Mouse (Mus musculus) liver, embryonic 12.5 days (tissue): ENCODE results near the gene Eva1b. TPM values are rescaled to one million over a fixed set of nuclear protein-coding genes. Genes with fewer than 3 reads are reported as not detected.

Source experiments
- ATAC-seq: fragments of 200-750 bp; cut with Nextera tagmentation; 2 replicates; pipeline ENCODE4 v1.8.0; 2017; ENCODE audit warnings: moderate number of reproducible peaks, mild to moderate bottlenecking, moderate library complexity
- H3K27ac ChIP-seq: fragments of 300-500 bp; sonication (generic); 2 replicates; pipeline ENCODE4 v1.5.1; 2016; ENCODE audit warnings: mild to moderate bottlenecking
- H3K27me3 ChIP-seq: fragments of 300-500 bp; sonication (generic); replicated peaks from 2 replicates; pipeline ENCODE4 v1.6.1; 2016; ENCODE audit warnings: mild to moderate bottlenecking, moderate library complexity
- H3K36me3 ChIP-seq: fragments of 300-500 bp; sonication (generic); 2 replicates; pipeline ENCODE4 v1.6.1; 2016; ENCODE audit warnings: mild to moderate bottlenecking, moderate library complexity
- H3K4me1 ChIP-seq: fragments of 300-500 bp; sonication (generic); 2 replicates; pipeline ENCODE4 v1.6.1; 2016
- H3K4me2 ChIP-seq: fragments of 300-500 bp; sonication (generic); 2 replicates; pipeline ENCODE4 v1.6.1; 2016; ENCODE audit warnings: mild to moderate bottlenecking, moderate library complexity
- H3K4me3 ChIP-seq: fragments of 300-500 bp; sonication (generic); 2 replicates; pipeline ENCODE4 v1.5.1; 2016; ENCODE audit warnings: mild to moderate bottlenecking, moderate library complexity
- H3K9ac ChIP-seq: fragments of 300-500 bp; sonication (generic); 2 replicates; pipeline ENCODE4 v1.6.1; 2016; ENCODE audit warnings: mild to moderate bottlenecking, moderate library complexity
- H3K9me3 ChIP-seq: fragments of 300-500 bp; sonication (generic); replicated peaks from 2 replicates; pipeline ENCODE4 v1.6.1; 2016; ENCODE audit warnings: mild to moderate bottlenecking, moderate library complexity
- WGBS: fragments of 180-500 bp; shearing (Covaris S2); methylation state at CpG from one replicate; pipeline ENCODE4 v1.1.7; 2016; ENCODE audit not compliant: insufficient replicate concordance; 5-methylcytosine and 5-hydroxymethylcytosine counted together
- polyA plus RNA-seq: library from polyadenylated mRNA; unstranded; fragments of >200 nt; fragmentation: Nextera tagmentation; extraction: Ambion mirVana; gene quantifications from 2 replicates; pipeline ENCODE4 v1.2.1, GENCODE M21; 2016

Eva1b gene
- polyA plus RNA-seq, 1 experiment from 2014 or later, result 19.3 TPM

GRCm38 (mm10) chr4:126149798-126150197 lies 2.3 kb downstream of the Eva1b start:
- peak; percentile 1; the same call in 1 of the 2 replicates for ATAC-seq
- Histone ChIP-seq H3K27me3 (peaks cover 69% of the 10 kb centered on the region), H3K4me3 (peak overlapping the region; percentile 59; the same call in 1 of the 2 replicates), H3K9ac (no peak overlapping the region), H3K4me1 (peaks cover 48% of the 10 kb centered on the region), H3K36me3 (no peaks in the 10 kb centered on the region; the same call in 1 of the 2 replicates), H3K4me2 (peak overlapping the region; percentile 70), H3K9me3 (no peaks in the 10 kb centered on the region), H3K27ac (peak overlapping the region; percentile 3; the same call in 1 of the 2 replicates)
- WGBS, result 67% methylated on average over 10 of the region's 10 CpGs

- 31% methylated on average over 16 of the region's 16 CpGs for WGBS
- Histone ChIP-seq H3K4me1 (peaks cover 51% of the 10 kb centered on the region), H3K9ac (no peak overlapping the region), H3K4me3 (no peak overlapping the region), H3K27ac (peak overlapping the region; percentile 41; the same call in 1 of the 2 replicates), H3K27me3 (peaks cover 69% of the 10 kb centered on the region), H3K4me2 (peak overlapping the region; percentile 70; the same call in 1 of the 2 replicates), H3K9me3 (no peaks in the 10 kb centered on the region), H3K36me3 (no peaks in the 10 kb centered on the region; the same call in 1 of the 2 replicates)
- peak; percentile 31 for ATAC-seq
These were observed 2.9 kb downstream of the Eva1b start for GRCm38 (mm10) chr4:126150297-126150948.

GRCm38 (mm10) chr4:126150949-126151320 lies 3.4 kb downstream of the Eva1b start:
- Histone ChIP-seq H3K9me3 (no peaks in the 10 kb centered on the region), H3K9ac (no peak overlapping the region), H3K27me3 (peaks cover 64% of the 10 kb centered on the region), H3K36me3 (no peaks in the 10 kb centered on the region; the same call in 1 of the 2 replicates), H3K4me1 (peaks cover 53% of the 10 kb centered on the region), H3K4me3 (no peak overlapping the region), H3K4me2 (0 out of 2 replicates have a peak overlapping the region, but pooled peaks have one; percentile 17), H3K27ac (peak overlapping the region; percentile 41; the same call in 1 of the 2 replicates)
- no peak for ATAC-seq
- 71% methylated on average over 6 of the region's 6 CpGs for WGBS

GRCm38 (mm10) chr4:126151701-126152440 lies 4.3 kb downstream of the Eva1b start:
- peaks cover 59% of the 10 kb centered on the region for H3K4me1 ChIP-seq
- 70% methylated on average over 16 of the region's 16 CpGs for WGBS

GRCm38 (mm10) chr4:126152864-126153263 lies 5.3 kb downstream of the Eva1b start:
- peaks cover 46% of the 10 kb centered on the region for H3K27me3 ChIP-seq
- WGBS, result 29% methylated on average over 14 of the region's 14 CpGs
- H3K4me1 ChIP-seq, result peaks cover 58% of the 10 kb centered on the region
- no peaks in the 10 kb centered on the region for H3K9me3 ChIP-seq
- H3K4me2 ChIP-seq, result no peak overlapping the region
- H3K27ac ChIP-seq, result no peak overlapping the region
- no peak for ATAC-seq
- H3K36me3 ChIP-seq, result peaks cover 5% of the 10 kb centered on the region; the same call in 1 of the 2 replicates
- H3K9ac ChIP-seq, result no peak overlapping the region
- H3K4me3 ChIP-seq, result no peak overlapping the region

More at GRCm38 (mm10) chr4:126151701-126152440, 4.3 kb downstream of the Eva1b start:
- Histone ChIP-seq H3K27ac (no peak overlapping the region), H3K4me3 (no peak overlapping the region), H3K4me2 (no peak overlapping the region), H3K27me3 (peaks cover 56% of the 10 kb centered on the region), H3K36me3 (peaks cover 5% of the 10 kb centered on the region; the same call in 1 of the 2 replicates), H3K9ac (no peak overlapping the region), H3K9me3 (no peaks in the 10 kb centered on the region)
- ATAC-seq, result no peak

GRCm38 (mm10) chr4:126155183-126155582 lies 7.6 kb downstream of the Eva1b start:
- Histone ChIP-seq H3K4me1 (peaks cover 35% of the 10 kb centered on the region), H3K9me3 (no peaks in the 10 kb centered on the region), H3K9ac (no peak overlapping the region; the same call in 1 of the 2 replicates), H3K36me3 (peaks cover 5% of the 10 kb centered on the region; the same call in 1 of the 2 replicates), H3K4me2 (no peak overlapping the region), H3K27ac (peak overlapping the region; percentile 71), H3K4me3 (no peak overlapping the region), H3K27me3 (peaks cover 23% of the 10 kb centered on the region)
- ATAC-seq, result no peak
- 20% methylated on average over 4 of the region's 4 CpGs for WGBS

- no peaks in the 10 kb centered on the region for H3K9me3 ChIP-seq
- H3K4me1 ChIP-seq, result peaks cover 28% of the 10 kb centered on the region
- peak; percentile 58 for ATAC-seq
- peak overlapping the region; percentile 71 for H3K27ac ChIP-seq
- 69% methylated on average over 2 of the region's 2 CpGs for WGBS
- no peak overlapping the region for H3K4me2 ChIP-seq
- no peak overlapping the region; the same call in 1 of the 2 replicates for H3K9ac ChIP-seq
- H3K27me3 ChIP-seq, result peaks cover 16% of the 10 kb centered on the region
- H3K36me3 ChIP-seq, result peaks cover 5% of the 10 kb centered on the region; the same call in 1 of the 2 replicates
- no peak overlapping the region for H3K4me3 ChIP-seq
These were observed 8.3 kb downstream of the Eva1b start for GRCm38 (mm10) chr4:126155869-126156268.

GRCm38 (mm10) chr4:126156617-126157016 lies 9.1 kb downstream of the Eva1b start:
- Histone ChIP-seq H3K4me1 (peaks cover 22% of the 10 kb centered on the region), H3K9me3 (no peaks in the 10 kb centered on the region), H3K9ac (no peak overlapping the region), H3K4me3 (no peak overlapping the region), H3K36me3 (peaks cover 5% of the 10 kb centered on the region; the same call in 1 of the 2 replicates), H3K4me2 (no peak overlapping the region), H3K27me3 (peaks cover 9% of the 10 kb centered on the region), H3K27ac (peak overlapping the region; percentile 71)
- 54% methylated on average over 5 of the region's 5 CpGs for whole genome bisulfite sequencing
- ATAC-seq, result no peak

- no peak overlapping the region for H3K9ac ChIP-seq
- no peak overlapping the region for H3K4me2 ChIP-seq
- H3K36me3 ChIP-seq, result 0 out of 2 replicates have a peak, but pooled peaks cover 5% of the 10 kb centered on the region
- no peaks in the 10 kb centered on the region for H3K9me3 ChIP-seq
- peaks cover 30% of the 10 kb centered on the region for H3K4me1 ChIP-seq
- ATAC-seq, result no peak
- peaks cover 6% of the 10 kb centered on the region for H3K27me3 ChIP-seq
- no peak overlapping the region for H3K4me3 ChIP-seq
- no peak overlapping the region for H3K27ac ChIP-seq
- 81% methylated on average over 6 of the region's 6 CpGs for WGBS
These were observed 10.0 kb downstream of the Eva1b start for GRCm38 (mm10) chr4:126157562-126157961.

- Histone ChIP-seq H3K4me3 (no peak overlapping the region), H3K4me1 (peaks cover 44% of the 10 kb centered on the region), H3K27me3 (peaks cover 6% of the 10 kb centered on the region; the same call in 1 of the 2 replicates), H3K4me2 (no peak overlapping the region), H3K27ac (no peak overlapping the region), H3K9me3 (no peaks in the 10 kb centered on the region), H3K9ac (no peak overlapping the region), H3K36me3 (peaks cover 10% of the 10 kb centered on the region; the same call in 1 of the 2 replicates)
- WGBS, result 73% methylated on average over 8 of the region's 8 CpGs
- no peak for ATAC-seq
These were observed 11.9 kb downstream of the Eva1b start for GRCm38 (mm10) chr4:126159455-126159854.

- peaks cover 33% of the 10 kb centered on the region for H3K4me1 ChIP-seq
- no peak for ATAC-seq
- no peak overlapping the region for H3K9ac ChIP-seq
- H3K27me3 ChIP-seq, result peaks cover 6% of the 10 kb centered on the region; the same call in 1 of the 2 replicates
- no peak overlapping the region for H3K4me3 ChIP-seq
- no peaks in the 10 kb centered on the region for H3K9me3 ChIP-seq
- no peak overlapping the region for H3K27ac ChIP-seq
- H3K4me2 ChIP-seq, result no peak overlapping the region
- 77% methylated on average over 8 of the region's 8 CpGs for WGBS
- peaks cover 21% of the 10 kb centered on the region for H3K36me3 ChIP-seq
These were observed 13.4 kb downstream of the Eva1b start for GRCm38 (mm10) chr4:126160981-126161380.

GRCm38 (mm10) chr4:126161456-126161855 lies 13.9 kb downstream of the Eva1b start:
- WGBS, result 81% methylated on average over 6 of the region's 6 CpGs
- Histone ChIP-seq H3K36me3 (peaks cover 24% of the 10 kb centered on the region), H3K4me2 (no peak overlapping the region), H3K9me3 (no peaks in the 10 kb centered on the region), H3K27ac (no peak overlapping the region), H3K4me1 (peaks cover 28% of the 10 kb centered on the region), H3K27me3 (peaks cover 6% of the 10 kb centered on the region; the same call in 1 of the 2 replicates), H3K9ac (no peak overlapping the region), H3K4me3 (no peak overlapping the region)
- ATAC-seq, result no peak
